Mouse (Mus musculus) erythroblast, embryonic 14.5 days (primary cell): ENCODE results near the gene Rabepk.

Source experiments
- GATA1 ChIP-seq: IDR thresholded peaks from 2 replicates; pipeline ENCODE4 v1.6.1; 2012; ENCODE audit warnings: low read length, inconsistent platforms, mixed read lengths
- TAL1 ChIP-seq: IDR thresholded peaks from 3 replicates; pipeline ENCODE4 v1.6.1; 2012; ENCODE audit warnings: low read length, inconsistent platforms, mixed read lengths

- TF ChIP-seq GATA1 (no peak), TAL1 (no peak)
Observed at GRCm38 (mm10) chr2:34772252-34773235, 27.2 kb downstream of the Rabepk start.
